Mouse (Mus musculus) liver, embryonic 13.5 days (tissue): Measurements from ENCODE around the gene Ago1. TPM values are rescaled to one million over a fixed set of nuclear protein-coding genes. Genes with fewer than 3 reads are reported as not detected.

Experiments
- ATAC-seq: fragments of 200-750 bp; cut with Nextera tagmentation; 2 replicates; pipeline ENCODE4 v1.8.0; 2017; ENCODE audit warnings: low read depth, mild to moderate bottlenecking, moderate number of reproducible peaks, moderate library complexity
- DNase-seq: peaks from one replicate; pipeline ENCODE4 v3.0.0; 2022
- H3K27ac ChIP-seq: fragments of 300-500 bp; sonication (generic); 2 replicates; pipeline ENCODE4 v1.5.1; 2015; ENCODE audit warnings: moderate library complexity, mild to moderate bottlenecking, inconsistent platforms
- H3K27me3 ChIP-seq: fragments of 300-500 bp; sonication (generic); 2 replicates; pipeline ENCODE4 v1.6.1; 2015; ENCODE audit warnings: mild to moderate bottlenecking, inconsistent platforms
- H3K36me3 ChIP-seq: fragments of 300-500 bp; sonication (generic); 2 replicates; pipeline ENCODE4 v1.6.1; 2015; ENCODE audit warnings: mild to moderate bottlenecking, inconsistent platforms
- H3K4me1 ChIP-seq: fragments of 300-500 bp; sonication (generic); replicated peaks from 2 replicates; pipeline ENCODE4 v1.6.1; 2015; ENCODE audit warnings: inconsistent platforms
- H3K4me2 ChIP-seq: fragments of 300-500 bp; sonication (generic); 2 replicates; pipeline ENCODE4 v1.6.1; 2015; ENCODE audit warnings: inconsistent platforms, mild to moderate bottlenecking, moderate library complexity
- H3K4me3 ChIP-seq: fragments of 300-500 bp; sonication (generic); replicated peaks from 2 replicates; pipeline ENCODE4 v1.5.1; 2015; ENCODE audit warnings: mild to moderate bottlenecking, inconsistent platforms
- H3K9ac ChIP-seq: fragments of 300-500 bp; sonication (generic); 2 replicates; pipeline ENCODE4 v1.6.1; 2015; ENCODE audit warnings: mild to moderate bottlenecking, inconsistent platforms
- H3K9me3 ChIP-seq: fragments of 300-500 bp; sonication (generic); replicated peaks from 2 replicates; pipeline ENCODE4 v1.6.1; 2016; ENCODE audit warnings: inconsistent platforms
- WGBS: fragments of 180-500 bp; shearing (Covaris S2); methylation state at CpG from one replicate; pipeline ENCODE4 v1.1.7; 2015; ENCODE audit not compliant: insufficient replicate concordance; 5-methylcytosine and 5-hydroxymethylcytosine counted together
- polyA plus RNA-seq: library from polyadenylated mRNA; unstranded; fragments of >200 nt; fragmentation: Nextera tagmentation; extraction: Ambion mirVana; gene quantifications from 2 replicates; pipeline ENCODE4 v1.2.1, GENCODE M21; 2015

Gene Ago1
- polyA plus RNA-seq, 1 experiment from 2014 or later = 1.4 TPM

DNA sequence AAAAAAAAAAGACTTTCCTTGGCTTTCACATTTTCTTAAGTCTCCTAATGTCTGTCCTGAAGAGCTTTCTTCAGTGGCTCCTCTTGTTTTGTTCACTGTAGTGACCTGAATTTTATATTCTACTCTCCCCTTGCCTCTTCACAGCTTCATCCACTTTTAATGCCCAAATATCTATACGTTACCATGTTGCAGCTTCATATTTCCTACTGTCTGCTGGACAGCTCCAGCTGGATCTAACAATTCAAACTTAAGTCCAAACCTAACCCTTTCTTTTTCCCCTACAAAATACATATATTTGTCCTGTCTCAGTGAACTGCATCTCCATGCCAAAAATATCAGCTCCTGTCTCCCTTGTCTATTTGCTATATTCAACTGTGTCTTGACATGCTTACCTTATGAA lies 951 bp upstream of the Ago1 start:
- ATAC-seq = no peak
- Histone ChIP-seq H3K36me3 (no peaks in the 10 kb centered on the region), H3K9ac (no peak overlapping the region), H3K4me3 (no peak overlapping the region), H3K27me3 (no peaks in the 10 kb centered on the region), H3K9me3 (no peaks in the 10 kb centered on the region), H3K4me1 (peaks cover 49% of the 10 kb centered on the region), H3K4me2 (peak overlapping the region; percentile 97; the same call in 1 of the 2 replicates), H3K27ac (no peak overlapping the region)
- WGBS = 41% methylated on average over 1 of the region's 1 CpGs
- DNase-seq = no peak

DNA sequence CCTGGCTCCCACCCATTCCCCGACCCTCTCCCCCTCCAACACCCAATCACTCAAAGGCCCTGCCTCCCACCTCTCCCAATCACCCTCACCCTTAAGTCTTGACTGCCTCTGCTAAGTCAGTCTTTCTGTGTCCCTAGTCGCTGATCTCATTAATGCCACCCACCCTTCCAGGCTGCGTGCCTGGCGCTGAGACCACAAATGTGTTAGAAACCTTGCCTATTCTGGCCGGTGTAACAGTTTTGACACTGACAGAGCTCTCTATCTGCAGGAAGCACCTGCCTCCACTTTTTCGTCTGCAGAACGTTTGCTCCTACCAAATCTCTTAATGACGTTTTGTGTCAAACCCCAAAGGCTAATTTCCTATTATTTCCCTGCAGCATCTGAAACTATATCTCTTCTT lies 542 bp upstream of the Ago1 start:
- ATAC-seq (no peak), DNase-seq (no peak)
- no peaks in the 10 kb centered on the region for H3K27me3 ChIP-seq
- H3K27ac ChIP-seq = peak overlapping the region; percentile 55; the same call in 1 of the 2 replicates
- peaks cover 52% of the 10 kb centered on the region for H3K4me1 ChIP-seq
- H3K9ac ChIP-seq = peak overlapping the region; percentile 47; the same call in 1 of the 2 replicates
- H3K4me2 ChIP-seq = peak overlapping the region; percentile 97
- H3K36me3 ChIP-seq = no peaks in the 10 kb centered on the region
- H3K9me3 ChIP-seq = no peaks in the 10 kb centered on the region
- H3K4me3 ChIP-seq = peak overlapping the region; percentile 84
- WGBS = 3% methylated on average over 8 of the region's 8 CpGs

DNA sequence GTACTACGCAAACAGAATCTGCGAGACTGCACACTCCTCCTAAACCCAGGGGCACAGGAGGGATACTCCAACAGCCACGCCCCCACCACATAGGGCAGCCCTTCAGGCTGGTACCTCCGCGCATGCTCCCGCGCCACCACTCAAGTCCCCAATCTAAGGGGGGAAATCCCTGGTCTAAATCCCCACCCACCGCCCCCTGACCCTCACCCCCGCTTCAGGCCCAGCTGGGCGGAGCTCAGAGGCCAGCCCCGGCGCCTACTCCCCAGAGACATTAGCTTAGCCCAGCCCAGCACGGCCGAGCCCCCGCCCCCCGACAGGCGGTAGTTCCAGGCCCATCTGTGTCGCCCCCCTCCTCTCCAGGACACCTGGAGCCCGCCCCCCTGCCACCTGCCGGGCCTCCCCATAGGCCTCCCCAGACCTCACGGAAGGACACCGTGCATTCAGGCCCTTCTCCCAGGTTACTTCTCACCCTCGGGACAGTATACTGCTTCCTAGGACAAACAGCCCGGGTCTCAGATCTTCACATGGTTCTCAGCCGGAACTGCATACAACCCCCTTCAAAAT lies 580 bp downstream of the Ago1 start:
- peak; percentile 63 for ATAC-seq

DNA sequence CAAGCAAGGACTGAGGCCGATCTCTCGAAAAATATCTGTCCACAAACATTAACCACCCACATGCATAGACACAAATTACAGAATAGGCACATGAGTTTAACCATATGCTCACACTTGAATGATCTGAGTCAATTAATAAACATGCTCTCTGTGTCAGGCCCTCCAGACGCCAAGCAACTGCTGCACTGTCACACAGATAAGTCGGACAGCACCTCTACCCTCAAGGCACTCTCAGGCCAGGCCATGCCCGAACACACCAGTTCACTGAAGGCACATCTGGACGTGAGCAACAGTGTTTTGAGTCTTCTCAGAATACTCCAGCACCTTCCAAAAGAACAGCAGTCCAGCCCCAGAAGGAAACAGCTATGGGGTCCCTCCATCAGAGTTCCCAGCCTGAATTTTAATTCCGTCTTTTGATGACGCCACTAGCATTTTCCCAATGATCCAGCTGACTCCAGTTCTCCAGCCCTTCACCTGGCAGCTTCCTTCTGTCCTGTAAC lies 2.1 kb downstream of the Ago1 start:
- no peak overlapping the region for H3K4me3 ChIP-seq
- 0 out of 2 replicates have a peak overlapping the region, but pooled peaks have one; percentile 4 for H3K9ac ChIP-seq
- no peaks in the 10 kb centered on the region for H3K9me3 ChIP-seq
- DNase-seq (no peak), ATAC-seq (no peak)
- H3K4me1 ChIP-seq = peaks cover 52% of the 10 kb centered on the region
- H3K36me3 ChIP-seq = no peaks in the 10 kb centered on the region
- 36% methylated on average over 8 of the region's 8 CpGs for WGBS
- H3K27me3 ChIP-seq = no peaks in the 10 kb centered on the region
- H3K4me2 ChIP-seq = peak overlapping the region; percentile 28
- no peak overlapping the region for H3K27ac ChIP-seq

More for the DNA sequence above, 580 bp downstream of the Ago1 start:
- Histone ChIP-seq H3K27me3 (no peaks in the 10 kb centered on the region), H3K9ac (peak overlapping the region; percentile 88), H3K4me1 (peaks cover 52% of the 10 kb centered on the region), H3K36me3 (no peaks in the 10 kb centered on the region), H3K27ac (peak overlapping the region; percentile 84), H3K9me3 (no peaks in the 10 kb centered on the region), H3K4me2 (peak overlapping the region; percentile 97), H3K4me3 (peak overlapping the region; percentile 84)
- 3% methylated on average over 24 of the region's 25 CpGs for WGBS
- DNase-seq = peak; percentile 64

DNA sequence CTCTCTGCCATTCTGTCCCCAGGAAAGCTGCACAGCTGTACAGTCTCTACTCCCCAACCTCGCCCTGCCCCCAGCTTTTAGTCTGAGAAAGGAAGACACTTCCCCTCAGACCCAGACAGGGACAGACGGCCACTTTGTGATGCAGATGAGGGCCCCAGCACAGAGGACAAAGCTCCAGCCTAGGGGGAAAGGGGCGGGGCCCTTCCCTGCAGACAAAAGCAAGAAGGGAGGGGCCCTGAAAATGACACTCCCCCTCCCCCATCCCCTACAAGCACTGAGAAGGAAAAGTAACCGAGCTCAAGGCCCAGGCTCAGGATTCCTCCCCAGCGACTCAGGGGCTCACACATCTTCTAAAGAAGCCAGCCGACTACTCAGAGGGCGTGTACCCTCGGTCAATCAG lies 2.5 kb downstream of the Ago1 start:
- Histone ChIP-seq H3K4me3 (no peak overlapping the region), H3K9ac (0 out of 2 replicates have a peak overlapping the region, but pooled peaks have one; percentile 4), H3K9me3 (no peaks in the 10 kb centered on the region), H3K4me2 (peak overlapping the region; percentile 28), H3K36me3 (0 out of 2 replicates have a peak, but pooled peaks cover under 1% of the 10 kb centered on the region), H3K27me3 (no peaks in the 10 kb centered on the region), H3K4me1 (peaks cover 52% of the 10 kb centered on the region), H3K27ac (no peak overlapping the region)
- 11% methylated on average over 8 of the region's 8 CpGs for WGBS
- DNase-seq (peak; percentile 27), ATAC-seq (no peak)

DNA sequence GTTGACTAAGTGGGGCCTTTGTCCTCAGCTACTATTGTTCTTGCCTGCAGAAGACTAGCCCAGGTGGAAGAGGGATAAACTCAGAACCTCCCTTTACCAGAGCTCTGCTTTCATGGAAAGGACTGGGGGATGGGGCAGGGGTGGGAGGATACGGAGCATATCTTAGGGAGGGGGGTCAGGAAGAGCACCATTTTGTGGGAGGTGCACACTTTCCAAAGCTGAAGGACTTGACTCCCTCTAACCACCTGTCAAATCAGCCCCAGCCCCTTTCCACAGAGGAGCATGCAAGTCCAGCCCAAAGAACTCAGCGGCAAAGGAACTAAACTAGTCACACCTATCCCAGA lies 3.5 kb downstream of the Ago1 start:
- no peak overlapping the region for H3K27ac ChIP-seq
- no peak overlapping the region for H3K9ac ChIP-seq
- H3K27me3 ChIP-seq = no peaks in the 10 kb centered on the region
- peaks cover 11% of the 10 kb centered on the region for H3K36me3 ChIP-seq
- ATAC-seq (no peak), DNase-seq (no peak)
- H3K9me3 ChIP-seq = no peaks in the 10 kb centered on the region
- no peak overlapping the region for H3K4me2 ChIP-seq
- peaks cover 52% of the 10 kb centered on the region for H3K4me1 ChIP-seq
- no peak overlapping the region for H3K4me3 ChIP-seq
- whole genome bisulfite sequencing = 57% methylated on average over 2 of the region's 2 CpGs

GRCm38 (mm10) chr4:126464189-126464891 lies 4.0 kb downstream of the Ago1 start:
- H3K4me2 ChIP-seq = no peak overlapping the region
- no peak overlapping the region for H3K4me3 ChIP-seq
- H3K9ac ChIP-seq = no peak overlapping the region
- DNase-seq = no peak
- H3K4me1 ChIP-seq = peaks cover 49% of the 10 kb centered on the region
- H3K36me3 ChIP-seq = peaks cover 14% of the 10 kb centered on the region
- H3K9me3 ChIP-seq = no peaks in the 10 kb centered on the region
- no peaks in the 10 kb centered on the region for H3K27me3 ChIP-seq
- ATAC-seq = no peak
- H3K27ac ChIP-seq = no peak overlapping the region
- WGBS = 43% methylated on average over 4 of the region's 4 CpGs

- Histone ChIP-seq H3K36me3 (peaks cover 68% of the 10 kb centered on the region), H3K9me3 (no peaks in the 10 kb centered on the region), H3K27me3 (no peaks in the 10 kb centered on the region), H3K4me3 (no peak overlapping the region), H3K4me1 (no peaks in the 10 kb centered on the region), H3K27ac (no peak overlapping the region), H3K4me2 (no peak overlapping the region), H3K9ac (no peak overlapping the region)
- DNase-seq (no peak), ATAC-seq (no peak)
- 83% methylated on average over 7 of the region's 7 CpGs for WGBS
These were observed 12.9 kb downstream of the Ago1 start for GRCm38 (mm10) chr4:126455441-126455840.

GRCm38 (mm10) chr4:126454547-126455254 lies 13.7 kb downstream of the Ago1 start:
- Histone ChIP-seq H3K27ac (no peak overlapping the region), H3K4me3 (no peak overlapping the region), H3K36me3 (peaks cover 61% of the 10 kb centered on the region), H3K27me3 (no peaks in the 10 kb centered on the region), H3K4me2 (no peak overlapping the region), H3K9ac (no peak overlapping the region), H3K9me3 (no peaks in the 10 kb centered on the region), H3K4me1 (no peaks in the 10 kb centered on the region)
- ATAC-seq (no peak), DNase-seq (no peak)
- WGBS = 81% methylated on average over 5 of the region's 5 CpGs

GRCm38 (mm10) chr4:126450268-126450667 lies 18.1 kb downstream of the Ago1 start:
- H3K27me3 ChIP-seq = no peaks in the 10 kb centered on the region
- H3K9ac ChIP-seq = no peak overlapping the region
- H3K27ac ChIP-seq = no peak overlapping the region
- no peaks in the 10 kb centered on the region for H3K4me1 ChIP-seq
- DNase-seq (no peak), ATAC-seq (no peak)
- no peak overlapping the region for H3K4me2 ChIP-seq
- no peak overlapping the region for H3K4me3 ChIP-seq
- H3K36me3 ChIP-seq = peaks cover 47% of the 10 kb centered on the region
- WGBS = 67% methylated on average over 1 of the region's 1 CpGs
- no peaks in the 10 kb centered on the region for H3K9me3 ChIP-seq

- Histone ChIP-seq H3K9ac (no peak overlapping the region), H3K4me3 (no peak overlapping the region), H3K4me2 (no peak overlapping the region), H3K27ac (no peak overlapping the region), H3K9me3 (no peaks in the 10 kb centered on the region), H3K27me3 (no peaks in the 10 kb centered on the region), H3K36me3 (peaks cover 33% of the 10 kb centered on the region), H3K4me1 (no peaks in the 10 kb centered on the region)
- WGBS = 75% methylated on average over 7 of the region's 7 CpGs
- ATAC-seq (no peak), DNase-seq (no peak)
These were observed 21.3 kb downstream of the Ago1 start for GRCm38 (mm10) chr4:126447126-126447525.
